Mouse (Mus musculus) kidney, adult 2 months (tissue): ENCODE measurements around the gene Pan3. TPM values are rescaled to one million over a fixed set of nuclear protein-coding genes. Genes with fewer than 3 reads are reported as not detected.

Experiments used
- DNase-seq: peaks from one replicate; pipeline ENCODE4 v3.0.0; 2021
- H3K27ac ChIP-seq: fragments of 200-500 bp; 2 replicates; pipeline ENCODE4 v1.5.1; 2012; ENCODE audit warnings: low read depth, low read length, control low read depth, inconsistent platforms; ENCODE audit not compliant: insufficient read depth
- H3K27me3 ChIP-seq: fragments of 200-500 bp; replicated peaks from 2 replicates; pipeline ENCODE4 v1.6.1; 2012; ENCODE audit warnings: mild to moderate bottlenecking, moderate library complexity, low read length, inconsistent platforms; ENCODE audit not compliant: control insufficient read depth, insufficient read depth
- H3K36me3 ChIP-seq: fragments of 200-500 bp; 2 replicates; pipeline ENCODE4 v1.6.1; 2012; ENCODE audit warnings: mild to moderate bottlenecking, moderate library complexity, low read length, inconsistent platforms; ENCODE audit not compliant: control insufficient read depth, insufficient read depth
- H3K4me1 ChIP-seq: fragments of 200-500 bp; 2 replicates; pipeline ENCODE4 v1.6.1; 2011; ENCODE audit warnings: low read length; ENCODE audit not compliant: control insufficient read depth, insufficient read depth
- H3K4me3 ChIP-seq: fragments of 200-500 bp; 2 replicates; pipeline ENCODE4 v1.5.1; 2011; ENCODE audit warnings: mild to moderate bottlenecking, low read depth, low read length, control low read depth; ENCODE audit not compliant: insufficient read depth
- CTCF ChIP-seq: fragments of 200-500 bp; conservative IDR thresholded peaks from 2 replicates; pipeline ENCODE4 v1.5.1; 2011; ENCODE audit warnings: low read depth, mild to moderate bottlenecking, control low read depth, low read length, moderate library complexity, mixed read lengths; ENCODE audit not compliant: insufficient read depth, insufficient read length
- POLR2A ChIP-seq: fragments of 200-500 bp; IDR thresholded peaks from one replicate; pipeline ENCODE4 v1.6.1; 2011; ENCODE audit warnings: low read depth, low read length, control low read depth
- WGBS: fragments of 180-500 bp; shearing (Covaris S2); methylation state at CpG from one replicate; pipeline ENCODE4 v1.1.7; 2018; 5-methylcytosine and 5-hydroxymethylcytosine counted together
- polyA plus RNA-seq: library from polyadenylated mRNA; depleted of rRNA; stranded (reverse); fragments of >200 nt; gene quantifications from 2 replicates; pipeline ENCODE4 v1.2.3, GENCODE M21; 2012

Pan3 gene
- polyA plus RNA-seq, 1 experiment = 47.2 TPM

DNA sequence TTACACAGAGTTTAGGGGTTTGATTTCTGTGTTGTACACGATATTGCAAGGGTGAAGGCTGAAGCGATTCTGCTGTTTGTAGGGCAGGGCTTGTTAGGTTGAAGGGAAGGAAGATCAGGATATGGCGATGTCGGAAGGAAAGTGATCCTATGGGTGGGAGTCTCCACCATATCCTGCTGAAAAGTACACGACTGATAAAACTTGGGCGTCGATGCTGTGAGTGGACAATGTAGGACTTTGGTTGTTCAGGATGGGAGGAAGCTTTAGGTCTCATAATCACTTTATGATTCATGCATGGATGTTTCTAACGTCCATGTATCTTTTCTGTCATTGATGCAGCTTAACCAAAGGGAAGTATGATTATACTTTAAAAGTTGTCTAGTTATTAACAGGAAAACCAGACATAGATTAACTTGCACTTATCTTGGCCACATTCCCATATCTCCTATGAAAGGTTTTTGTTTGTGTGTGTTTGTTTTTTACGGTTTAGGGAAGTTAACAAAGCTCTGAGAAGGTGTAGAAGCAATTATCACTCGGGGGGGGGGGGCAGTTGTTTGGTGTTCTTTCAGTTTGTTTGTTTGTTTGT lies 64.9 kb downstream of the Pan3 start:
- TF ChIP-seq CTCF = no peak
- no peak for TF ChIP-seq POLR2A
- Histone ChIP-seq H3K4me1 (peaks cover 23% of the 10 kb centered on the region), H3K27ac (no peak overlapping the region), H3K4me3 (no peak overlapping the region), H3K36me3 (no peaks in the 10 kb centered on the region; the same call in 1 of the 2 replicates), H3K27me3 (no peaks in the 10 kb centered on the region)
- no peak for DNase-seq
- WGBS = 55% methylated on average over 10 of the region's 10 CpGs

DNA sequence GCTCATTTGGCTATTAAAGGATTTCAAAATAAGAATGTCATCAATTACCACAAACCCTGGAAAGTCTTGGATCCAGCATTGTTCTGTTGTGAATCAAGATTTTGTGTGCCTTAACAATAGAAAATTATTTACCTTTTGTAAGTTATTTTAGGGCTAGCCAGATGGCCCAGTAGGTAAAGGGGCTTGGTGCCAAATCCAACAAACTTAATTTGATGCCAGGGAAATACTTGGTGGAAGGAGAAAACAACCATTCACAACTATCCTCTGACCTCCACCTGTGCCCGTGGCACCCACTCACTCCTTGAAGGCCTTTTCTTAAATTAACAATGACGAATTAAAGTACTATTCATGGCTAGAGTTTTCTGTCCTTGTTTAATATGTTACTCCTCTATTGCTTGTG lies 66.0 kb downstream of the Pan3 start:
- no peak overlapping the region for H3K27ac ChIP-seq
- H3K4me1 ChIP-seq = peaks cover 24% of the 10 kb centered on the region
- H3K36me3 ChIP-seq = no peaks in the 10 kb centered on the region; the same call in 1 of the 2 replicates
- TF ChIP-seq CTCF (no peak), POLR2A (no peak)
- peak; percentile 48 for DNase-seq
- H3K27me3 ChIP-seq = no peaks in the 10 kb centered on the region
- 45% methylated on average over 2 of the region's 2 CpGs for WGBS
- H3K4me3 ChIP-seq = no peak overlapping the region

DNA sequence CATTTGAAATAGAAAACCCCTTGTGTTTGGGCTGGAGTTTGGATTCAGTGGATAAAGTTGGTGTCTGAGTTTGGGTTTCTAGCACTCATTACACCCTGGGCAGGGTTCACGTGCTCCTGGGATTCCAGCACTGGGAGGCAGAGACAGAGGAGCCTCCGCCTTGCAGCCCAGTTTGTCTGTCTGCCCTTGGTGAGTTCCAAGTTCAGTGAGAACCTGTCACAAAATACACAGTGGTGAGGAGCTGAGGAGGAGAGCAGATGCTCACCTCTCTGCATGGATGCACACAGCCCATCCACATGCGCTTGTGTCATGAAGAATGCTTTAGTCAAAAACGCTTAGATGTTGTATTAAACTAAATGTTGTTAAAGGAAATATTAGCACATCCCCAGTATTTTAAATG lies 67.0 kb downstream of the Pan3 start:
- peak; percentile 81 for DNase-seq
- Histone ChIP-seq H3K4me1 (peaks cover 24% of the 10 kb centered on the region), H3K27ac (no peak overlapping the region), H3K27me3 (no peaks in the 10 kb centered on the region), H3K36me3 (no peaks in the 10 kb centered on the region; the same call in 1 of the 2 replicates), H3K4me3 (no peak overlapping the region)
- WGBS = 53% methylated on average over 4 of the region's 4 CpGs
- no peak for TF ChIP-seq CTCF

DNA sequence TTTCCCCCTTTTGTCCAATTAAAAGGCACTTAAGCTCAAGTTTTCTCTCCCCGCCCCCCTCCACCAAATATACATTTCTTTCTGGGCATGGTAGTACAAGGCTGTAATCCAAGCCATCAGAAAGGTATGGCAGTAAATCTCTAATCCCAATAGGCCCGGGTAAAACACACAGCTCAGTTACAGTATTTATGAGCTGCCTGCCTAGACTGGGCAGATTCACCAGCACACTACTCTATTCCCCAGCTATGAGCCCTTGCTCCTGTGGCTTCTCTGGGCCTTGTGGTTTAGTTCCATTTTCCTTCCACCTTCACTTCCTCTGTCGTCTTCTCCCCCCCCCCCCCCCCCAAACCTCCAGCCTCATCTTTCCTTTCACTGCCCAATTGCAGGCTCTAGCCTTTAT lies 67.8 kb downstream of the Pan3 start:
- peaks cover 24% of the 10 kb centered on the region for H3K4me1 ChIP-seq
- H3K36me3 ChIP-seq = no peaks in the 10 kb centered on the region; the same call in 1 of the 2 replicates
- TF ChIP-seq CTCF = no peak
- no peak for TF ChIP-seq POLR2A
- no peak overlapping the region for H3K4me3 ChIP-seq
- 47% methylated on average over 3 of the region's 3 CpGs for WGBS
- DNase-seq = no peak
- H3K27me3 ChIP-seq = no peaks in the 10 kb centered on the region
- H3K27ac ChIP-seq = no peak overlapping the region

DNA sequence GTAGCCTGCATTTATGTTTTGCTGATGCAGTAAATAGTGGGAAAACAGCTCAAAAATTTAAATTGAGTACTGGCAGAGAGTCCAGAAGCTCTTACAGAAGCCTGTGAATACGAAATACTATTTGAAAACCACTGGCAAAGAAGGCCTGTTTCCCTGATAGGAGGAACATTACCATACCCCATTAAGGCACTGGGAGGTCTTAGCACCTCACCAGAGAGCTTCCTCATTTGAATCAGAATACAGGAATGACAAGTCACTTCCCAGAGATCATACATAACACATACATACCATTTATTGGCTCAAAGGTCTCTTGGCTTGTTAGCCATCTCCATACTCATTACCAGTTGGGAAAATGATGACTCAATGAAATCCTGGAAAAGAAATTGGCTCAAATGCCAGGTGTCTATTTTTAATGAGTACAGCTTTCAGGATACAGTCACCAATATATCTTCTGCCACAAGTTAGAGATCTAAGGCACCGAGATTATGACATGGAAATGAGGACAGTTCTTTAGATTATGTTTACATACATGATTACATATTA lies 71.6 kb downstream of the Pan3 start:
- Histone ChIP-seq H3K4me3 (no peak overlapping the region), H3K36me3 (no peaks in the 10 kb centered on the region), H3K27ac (no peak overlapping the region), H3K4me1 (peaks cover 6% of the 10 kb centered on the region), H3K27me3 (no peaks in the 10 kb centered on the region)
- WGBS = 75% methylated on average over 2 of the region's 2 CpGs
- TF ChIP-seq CTCF (no peak), POLR2A (no peak)
- DNase-seq = no peak

DNA sequence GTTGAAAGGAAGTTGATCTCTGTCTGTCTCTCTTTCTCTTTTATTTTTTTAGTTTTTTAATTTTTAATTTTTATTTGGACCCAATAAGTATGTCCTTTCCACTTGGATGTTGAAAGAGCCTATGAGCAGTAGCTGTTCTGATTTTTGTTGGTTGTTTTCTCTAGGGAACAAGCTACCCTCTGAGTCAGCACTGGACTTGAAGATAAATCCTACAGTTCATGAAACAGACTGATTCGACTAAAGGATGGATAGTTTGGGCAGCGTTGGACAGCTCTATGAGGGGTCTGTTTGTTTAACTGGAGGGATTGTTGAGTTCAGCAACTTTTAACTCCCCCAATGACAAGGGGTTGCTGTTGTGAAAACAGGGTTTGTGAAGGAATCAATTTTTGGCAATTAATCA lies 73.0 kb downstream of the Pan3 start:
- no peaks in the 10 kb centered on the region for H3K36me3 ChIP-seq
- TF ChIP-seq CTCF (no peak), POLR2A (no peak)
- no peaks in the 10 kb centered on the region for H3K27me3 ChIP-seq
- H3K4me1 ChIP-seq = peaks cover 3% of the 10 kb centered on the region
- no peak overlapping the region for H3K4me3 ChIP-seq
- no peak for DNase-seq
- no peak overlapping the region for H3K27ac ChIP-seq
- 31% methylated on average over 2 of the region's 2 CpGs for WGBS

DNA sequence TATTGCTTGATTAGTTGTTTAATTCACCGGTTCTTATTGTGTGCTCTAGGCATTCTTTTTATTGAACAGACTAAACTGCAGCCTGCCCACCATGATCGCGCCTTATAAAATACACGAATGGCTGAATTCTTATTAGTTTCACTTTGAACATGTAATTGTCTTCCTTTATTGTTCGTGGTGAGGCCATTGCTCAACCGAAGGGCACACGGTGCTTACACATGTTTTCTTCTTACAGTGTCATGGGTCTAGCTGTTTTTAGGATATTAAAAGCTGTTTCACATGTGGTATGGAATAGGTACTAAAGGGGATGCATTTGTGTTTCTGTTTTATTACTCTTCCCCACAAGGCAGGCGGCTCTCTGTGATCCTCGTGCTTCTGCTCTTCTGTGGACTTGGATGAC lies 81.4 kb downstream of the Pan3 start:
- no peaks in the 10 kb centered on the region for H3K27me3 ChIP-seq
- TF ChIP-seq CTCF = no peak
- TF ChIP-seq POLR2A = no peak
- no peak for DNase-seq
- peaks cover 3% of the 10 kb centered on the region; the same call in 1 of the 2 replicates for H3K4me1 ChIP-seq
- WGBS = 81% methylated on average over 9 of the region's 9 CpGs
- H3K36me3 ChIP-seq = no peaks in the 10 kb centered on the region
- H3K27ac ChIP-seq = no peak overlapping the region
- no peak overlapping the region for H3K4me3 ChIP-seq

DNA sequence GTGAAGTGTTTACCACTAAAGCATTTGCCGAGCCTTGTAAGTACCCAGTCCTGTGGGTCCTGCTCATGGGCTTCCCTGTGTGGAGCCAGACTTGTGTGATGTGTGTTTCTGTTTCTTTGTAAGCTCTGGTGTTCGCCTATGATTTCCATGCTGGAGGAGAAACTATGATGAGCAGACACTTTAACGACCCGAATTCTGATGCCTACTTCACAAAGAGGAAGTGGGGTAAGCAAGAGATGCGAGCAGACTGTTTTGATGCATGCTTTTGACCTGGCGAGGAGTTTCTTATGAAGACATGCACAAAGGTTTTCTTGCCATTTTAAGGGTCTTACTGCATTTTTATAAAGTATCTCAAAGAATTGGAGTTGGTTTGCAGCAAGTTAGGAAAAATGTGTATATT lies 97.0 kb downstream of the Pan3 start:
- Histone ChIP-seq H3K27me3 (no peaks in the 10 kb centered on the region), H3K4me3 (no peak overlapping the region), H3K36me3 (peaks cover 9% of the 10 kb centered on the region), H3K4me1 (no peaks in the 10 kb centered on the region), H3K27ac (no peak overlapping the region)
- no peak for DNase-seq
- 87% methylated on average over 6 of the region's 6 CpGs for WGBS
- TF ChIP-seq POLR2A = no peak
- TF ChIP-seq CTCF = no peak
